Mouse (Mus musculus) limb, embryonic 11.5 days (tissue): ENCODE measurements around the gene Gbf1. TPM values are rescaled to one million over a fixed set of nuclear protein-coding genes. Genes with fewer than 3 reads are reported as not detected.

ENCODE experiments used
- ATAC-seq: fragments of 200-750 bp; cut with Nextera tagmentation; 2 replicates; pipeline ENCODE4 v1.8.0; 2017; ENCODE audit warnings: low read depth; ENCODE audit not compliant: insufficient number of reproducible peaks, low FRiP score, low TSS enrichment
- DNase-seq: peaks from one replicate; pipeline ENCODE4 v3.0.0-alpha.2; 2015; ENCODE audit warnings: low spot score
- H3K27ac ChIP-seq: fragments of 300-500 bp; sonication (generic); replicated peaks from 2 replicates; pipeline ENCODE4 v1.5.1; 2014; ENCODE audit warnings: low read depth, mild to moderate bottlenecking, low read length
- H3K27me3 ChIP-seq: fragments of 300-500 bp; sonication (generic); 2 replicates; pipeline ENCODE4 v1.6.1; 2014; ENCODE audit warnings: mild to moderate bottlenecking, low read length, mixed read lengths; ENCODE audit not compliant: control insufficient read depth, insufficient read depth
- H3K36me3 ChIP-seq: fragments of 300-500 bp; sonication (generic); 2 replicates; pipeline ENCODE4 v1.6.1; 2014; ENCODE audit warnings: mild to moderate bottlenecking, low read length, moderate library complexity, mixed read lengths; ENCODE audit not compliant: control insufficient read depth, insufficient read depth
- H3K4me1 ChIP-seq: fragments of 300-500 bp; sonication (generic); 2 replicates; pipeline ENCODE4 v1.6.1; 2014; ENCODE audit warnings: low read length, mixed read lengths; ENCODE audit not compliant: control insufficient read depth, insufficient read depth
- H3K4me2 ChIP-seq: fragments of 300-500 bp; sonication (generic); 2 replicates; pipeline ENCODE4 v1.6.1; 2014; ENCODE audit warnings: low read depth, mild to moderate bottlenecking, moderate library complexity; ENCODE audit not compliant: severe bottlenecking
- H3K4me3 ChIP-seq: fragments of 300-500 bp; sonication (generic); 2 replicates; pipeline ENCODE4 v1.5.1; 2014; ENCODE audit warnings: low read depth, low read length
- H3K9ac ChIP-seq: fragments of 300-500 bp; sonication (generic); 2 replicates; pipeline ENCODE4 v1.6.1; 2014; ENCODE audit warnings: mild to moderate bottlenecking, low read length
- H3K9me3 ChIP-seq: fragments of 300-500 bp; sonication (generic); 2 replicates; pipeline ENCODE4 v1.6.1; 2016; ENCODE audit warnings: low read length; ENCODE audit not compliant: control insufficient read depth
- WGBS: fragments of 180-500 bp; shearing (Covaris S2); extraction: QIAGEN DNeasy Blood & Tissue Kit; methylation state at CpG from one replicate; pipeline ENCODE4 v1.1.7; 2014; 5-methylcytosine and 5-hydroxymethylcytosine counted together
- polyA plus RNA-seq: library from polyadenylated mRNA; unstranded; fragments of >200 nt; fragmentation: Nextera tagmentation; extraction: Ambion mirVana; gene quantifications from 2 replicates; pipeline ENCODE4 v1.2.1, GENCODE M21; 2014

Gbf1 gene
- polyA plus RNA-seq, 1 experiment from 2014 or later, result 35.0 TPM

DNA sequence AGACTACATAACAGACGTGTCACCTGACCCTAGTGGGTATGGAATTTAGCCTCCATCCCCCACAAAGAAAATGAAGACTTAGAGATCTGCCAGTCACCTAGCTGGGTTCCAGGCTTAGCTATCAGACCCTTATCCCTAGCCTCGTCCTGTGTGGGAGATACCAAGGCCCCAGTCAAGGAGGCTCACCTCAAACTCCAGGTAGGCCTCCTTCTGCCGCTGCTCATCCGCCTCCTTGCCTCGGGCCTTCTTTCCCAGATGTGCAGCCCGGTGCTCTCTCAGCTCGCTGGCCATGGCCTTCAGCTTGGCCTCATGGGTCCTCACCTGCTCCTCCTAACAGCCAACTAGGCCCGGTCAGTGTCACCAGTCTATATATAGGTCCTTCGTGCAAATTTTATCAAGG is 160.8 kb downstream of the Gbf1 start:
- H3K4me1 ChIP-seq, result peaks cover 13% of the 10 kb centered on the region
- no peak overlapping the region for H3K4me3 ChIP-seq
- no peaks in the 10 kb centered on the region; the same call in 1 of the 2 replicates for H3K9me3 ChIP-seq
- no peaks in the 10 kb centered on the region; the same call in 1 of the 2 replicates for H3K36me3 ChIP-seq
- H3K27me3 ChIP-seq, result peaks cover 55% of the 10 kb centered on the region
- 89% methylated on average over 9 of the region's 9 CpGs for WGBS
- H3K9ac ChIP-seq, result no peak overlapping the region
- H3K4me2 ChIP-seq, result no peak overlapping the region
- no peak for DNase-seq
- no peak for ATAC-seq
- H3K27ac ChIP-seq, result no peak overlapping the region

DNA sequence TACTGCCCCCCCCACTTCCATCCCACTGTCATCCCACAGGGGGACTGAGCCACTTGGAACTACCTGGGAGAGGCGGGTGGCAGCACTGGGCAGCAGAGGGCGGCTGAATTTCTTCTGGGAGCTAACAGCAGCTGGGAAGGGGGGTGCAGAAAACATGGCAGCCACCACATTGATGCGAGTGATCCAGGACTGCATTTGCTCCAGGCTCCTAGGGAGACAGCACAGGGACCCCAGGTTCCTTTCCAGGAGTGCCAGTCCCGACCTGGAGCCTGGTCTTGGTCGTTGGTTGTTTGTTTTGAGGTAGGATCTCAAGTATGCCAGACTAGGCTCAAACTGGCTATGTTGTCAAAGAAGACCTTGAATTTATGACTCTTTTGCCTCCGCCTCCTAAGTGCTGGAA is 161.3 kb downstream of the Gbf1 start:
- Histone ChIP-seq H3K9me3 (no peaks in the 10 kb centered on the region; the same call in 1 of the 2 replicates), H3K4me1 (peaks cover 13% of the 10 kb centered on the region), H3K27me3 (peaks cover 59% of the 10 kb centered on the region), H3K27ac (no peak overlapping the region), H3K36me3 (no peaks in the 10 kb centered on the region; the same call in 1 of the 2 replicates), H3K4me2 (no peak overlapping the region), H3K9ac (no peak overlapping the region), H3K4me3 (no peak overlapping the region)
- no peak for DNase-seq
- WGBS, result 72% methylated on average over 6 of the region's 6 CpGs
- ATAC-seq, result no peak

DNA sequence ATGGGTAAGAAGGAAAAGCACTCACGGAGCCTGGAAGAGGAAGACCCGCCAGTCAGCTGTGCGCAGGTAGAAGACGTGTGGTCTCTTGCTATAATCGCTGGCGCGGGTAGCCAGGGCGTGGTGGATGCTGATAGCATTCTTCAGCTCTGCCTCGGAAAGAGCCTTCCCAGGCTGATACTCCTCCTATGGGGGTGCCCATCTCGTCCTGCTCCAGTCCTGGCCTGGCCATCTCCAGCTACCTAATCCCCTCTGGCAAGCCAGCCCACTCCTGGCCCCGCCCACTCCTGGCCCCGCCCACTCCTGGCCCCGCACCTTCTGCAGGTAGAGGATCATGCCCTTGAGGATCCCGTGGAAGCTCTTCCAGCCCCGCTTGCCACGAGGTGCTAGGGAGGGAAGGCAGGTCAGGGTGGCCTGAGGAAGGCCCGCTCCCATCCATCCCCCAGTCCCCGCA is 161.9 kb downstream of the Gbf1 start:
- Histone ChIP-seq H3K27ac (no peak overlapping the region), H3K4me2 (no peak overlapping the region), H3K27me3 (peaks cover 62% of the 10 kb centered on the region), H3K4me3 (no peak overlapping the region), H3K9ac (no peak overlapping the region), H3K4me1 (peaks cover 13% of the 10 kb centered on the region), H3K36me3 (no peaks in the 10 kb centered on the region; the same call in 1 of the 2 replicates), H3K9me3 (no peaks in the 10 kb centered on the region; the same call in 1 of the 2 replicates)
- DNase-seq (no peak), ATAC-seq (no peak)
- WGBS, result 13% methylated on average over 18 of the region's 18 CpGs

DNA sequence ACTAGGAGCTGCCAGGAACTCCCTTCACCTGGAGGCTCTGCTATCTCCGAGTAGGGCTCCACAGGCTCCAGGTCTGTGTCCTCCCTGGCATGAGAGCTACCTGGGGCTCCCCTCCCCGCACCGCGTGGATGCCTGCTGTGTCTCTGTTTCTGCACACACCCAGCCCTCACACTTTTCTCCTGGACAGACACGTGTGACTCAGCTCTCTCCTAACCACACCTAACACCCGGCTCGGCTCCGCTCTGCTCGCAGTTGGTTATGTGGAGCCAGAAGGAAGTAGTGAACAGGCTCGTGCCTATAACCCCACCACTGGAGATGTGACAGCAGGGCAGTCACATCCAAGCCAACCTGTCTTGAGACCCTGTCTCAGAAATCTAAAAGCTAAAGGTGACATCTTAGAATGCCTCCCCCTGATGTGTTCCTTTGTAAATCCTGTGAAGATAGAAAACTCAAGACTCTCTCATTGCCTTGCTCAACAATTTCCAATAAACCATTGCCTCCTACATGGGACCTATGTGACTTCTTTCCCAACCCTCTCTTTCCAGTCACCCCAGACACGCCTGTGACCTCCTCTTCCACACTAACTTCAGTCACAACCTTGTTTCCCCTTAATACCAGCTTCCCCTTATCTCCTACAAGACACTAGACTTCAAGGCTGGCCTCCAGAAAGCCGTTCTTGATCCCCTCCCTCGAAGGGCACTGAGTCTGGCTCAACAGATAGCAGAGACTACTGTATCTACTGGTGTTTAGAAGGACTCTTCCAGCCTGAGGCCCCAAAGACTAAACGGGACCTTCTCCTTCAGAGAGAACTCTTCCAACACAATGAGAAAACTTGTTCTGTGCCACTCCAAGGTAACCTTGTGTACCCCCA is 162.8 kb downstream of the Gbf1 start:
- no peak overlapping the region for H3K4me2 ChIP-seq
- H3K27me3 ChIP-seq, result peaks cover 71% of the 10 kb centered on the region
- ATAC-seq (no peak), DNase-seq (no peak)
- H3K4me3 ChIP-seq, result no peak overlapping the region
- no peaks in the 10 kb centered on the region; the same call in 1 of the 2 replicates for H3K36me3 ChIP-seq
- no peak overlapping the region for H3K9ac ChIP-seq
- H3K4me1 ChIP-seq, result peaks cover 13% of the 10 kb centered on the region
- WGBS, result 35% methylated on average over 14 of the region's 14 CpGs
- no peaks in the 10 kb centered on the region; the same call in 1 of the 2 replicates for H3K9me3 ChIP-seq
- no peak overlapping the region for H3K27ac ChIP-seq

DNA sequence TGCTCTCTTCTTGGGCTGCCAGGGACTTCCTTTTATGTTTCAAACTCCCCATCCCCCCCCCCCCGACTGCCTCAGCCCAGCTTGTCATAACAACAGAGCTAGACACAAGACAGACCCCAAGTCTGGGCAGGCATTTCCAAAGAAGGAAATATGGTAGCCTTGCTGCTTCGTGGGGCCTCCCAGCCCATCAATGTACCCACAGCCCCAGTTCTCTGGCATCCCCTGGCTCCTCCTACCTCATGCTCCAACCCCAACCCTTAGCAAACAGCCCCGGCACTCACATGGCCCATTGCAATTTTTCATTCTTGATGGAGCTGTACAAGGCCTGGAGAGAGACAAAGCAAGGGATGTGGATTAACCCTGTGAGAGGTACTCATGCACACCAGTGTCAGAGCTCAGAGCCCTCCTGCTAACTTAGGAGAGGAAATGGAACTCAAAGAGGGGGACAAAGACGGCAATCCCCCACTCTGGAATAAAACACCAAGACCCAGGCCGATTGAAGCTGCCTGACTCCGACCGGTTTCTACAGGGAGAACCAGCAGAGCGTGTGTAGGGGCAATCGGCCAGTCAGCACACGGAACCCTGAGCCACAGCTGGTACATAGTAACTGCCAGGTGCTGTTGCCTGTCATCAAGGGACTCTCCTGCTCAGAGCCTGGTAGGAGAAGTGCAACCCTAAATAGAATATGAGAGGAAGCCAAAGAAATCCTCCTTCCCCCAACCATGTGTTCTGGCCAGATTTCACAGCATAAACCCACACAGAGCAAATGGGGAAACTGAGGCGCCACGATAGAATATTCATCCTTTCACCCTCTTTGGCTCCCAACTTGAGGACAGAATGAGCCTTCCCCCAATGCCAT is 163.7 kb downstream of the Gbf1 start:
- ATAC-seq, result no peak
- Histone ChIP-seq H3K27ac (no peak overlapping the region), H3K27me3 (peaks cover 80% of the 10 kb centered on the region), H3K4me3 (no peak overlapping the region), H3K9me3 (no peaks in the 10 kb centered on the region; the same call in 1 of the 2 replicates), H3K9ac (no peak overlapping the region), H3K4me2 (no peak overlapping the region), H3K36me3 (no peaks in the 10 kb centered on the region), H3K4me1 (peaks cover 13% of the 10 kb centered on the region)
- WGBS, result 56% methylated on average over 12 of the region's 12 CpGs
- no peak for DNase-seq

DNA sequence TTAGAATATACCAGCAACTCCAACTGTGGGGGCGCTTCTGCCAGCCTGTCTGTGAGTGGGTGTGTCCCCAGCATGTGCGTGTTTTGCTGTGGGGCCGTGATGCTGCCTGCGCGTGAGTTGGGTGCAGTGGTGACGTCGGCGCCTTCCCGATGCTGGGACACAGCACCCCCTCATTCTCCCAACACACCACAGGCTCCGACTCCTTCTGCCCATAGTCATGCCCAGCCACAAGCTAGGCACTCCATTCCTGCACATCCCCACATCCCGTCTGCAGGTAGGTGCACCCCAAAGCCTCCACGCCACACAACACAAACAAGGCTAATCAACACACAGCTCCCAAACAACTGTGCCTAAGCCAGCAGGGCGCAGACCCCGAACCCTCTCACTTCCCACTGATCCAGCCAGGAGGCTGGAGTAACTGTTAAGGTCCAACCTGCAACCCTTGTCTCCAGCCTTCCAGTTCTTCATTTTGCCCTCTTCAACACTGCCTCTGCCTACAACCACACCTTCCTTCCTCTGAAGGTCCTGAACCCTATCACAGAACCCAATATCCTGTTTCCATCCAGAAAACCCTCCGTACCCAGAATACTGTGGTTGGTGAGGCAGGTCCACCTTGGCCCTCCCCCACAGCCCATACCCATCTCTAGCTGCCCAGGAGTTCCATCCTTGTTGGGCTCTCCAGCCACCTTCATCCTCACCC is 164.7 kb downstream of the Gbf1 start:
- Histone ChIP-seq H3K9me3 (no peaks in the 10 kb centered on the region; the same call in 1 of the 2 replicates), H3K27me3 (peaks cover 89% of the 10 kb centered on the region), H3K4me2 (peak overlapping the region; percentile 77; the same call in 1 of the 2 replicates), H3K4me3 (peak overlapping the region; percentile 28; the same call in 1 of the 2 replicates), H3K4me1 (peaks cover 13% of the 10 kb centered on the region), H3K36me3 (no peaks in the 10 kb centered on the region), H3K9ac (no peak overlapping the region), H3K27ac (no peak overlapping the region)
- ATAC-seq (no peak), DNase-seq (no peak)
- WGBS, result 29% methylated on average over 15 of the region's 15 CpGs

DNA sequence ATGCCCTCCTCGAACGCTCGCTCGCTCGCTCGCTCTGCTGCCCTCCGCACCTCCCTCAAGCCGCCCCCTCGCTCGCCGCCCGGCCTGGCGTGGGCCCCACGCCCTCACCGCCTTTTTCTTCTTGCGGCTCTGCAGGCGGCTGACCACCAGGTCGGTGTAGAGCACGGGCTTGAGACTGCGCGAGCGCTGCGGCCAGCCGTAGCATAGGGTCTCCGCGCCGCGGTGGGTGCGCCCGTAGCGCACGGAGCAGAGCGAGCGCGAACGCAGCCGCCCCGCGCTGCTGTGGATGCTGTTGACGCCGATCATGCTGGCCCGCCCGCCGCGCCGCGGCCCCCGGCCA is 165.2 kb downstream of the Gbf1 start:
- DNase-seq, result no peak
- Histone ChIP-seq H3K4me1 (peaks cover 13% of the 10 kb centered on the region), H3K4me3 (peak overlapping the region; percentile 28), H3K27ac (no peak overlapping the region), H3K36me3 (no peaks in the 10 kb centered on the region), H3K4me2 (peak overlapping the region; percentile 77), H3K9me3 (no peaks in the 10 kb centered on the region; the same call in 1 of the 2 replicates), H3K9ac (no peak overlapping the region), H3K27me3 (peaks cover 94% of the 10 kb centered on the region)
- no peak for ATAC-seq
- under 1% methylated on average over 48 of the region's 48 CpGs for WGBS
